Mouse (Mus musculus): ENCODE measurements around the gene Vasp.
A peak's percentile ranks its signal among the peaks of the same experiment; 100 is the strongest.

The Vasp gene

DNA sequence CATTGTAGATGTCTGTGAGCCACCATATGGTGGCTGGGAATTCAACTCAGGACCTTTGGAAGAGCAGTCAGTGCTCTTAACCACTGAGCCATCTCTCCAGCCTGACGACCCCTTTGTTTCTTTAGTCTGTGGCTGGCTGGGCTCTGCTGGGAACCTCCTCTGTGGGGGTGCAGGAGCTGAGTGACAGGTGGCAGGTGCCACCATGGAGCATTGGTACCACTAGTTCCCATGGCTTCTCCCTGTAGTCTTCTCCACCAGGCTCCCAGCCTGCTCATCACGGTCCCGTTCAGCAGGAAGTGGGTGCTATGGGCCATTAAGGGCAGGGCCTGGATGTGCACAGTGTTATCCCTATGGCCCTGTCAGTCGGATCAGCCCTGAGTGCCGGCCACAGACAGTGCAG lies 37.0 kb downstream of the Vasp start:
- no peak for DNase-seq

DNA sequence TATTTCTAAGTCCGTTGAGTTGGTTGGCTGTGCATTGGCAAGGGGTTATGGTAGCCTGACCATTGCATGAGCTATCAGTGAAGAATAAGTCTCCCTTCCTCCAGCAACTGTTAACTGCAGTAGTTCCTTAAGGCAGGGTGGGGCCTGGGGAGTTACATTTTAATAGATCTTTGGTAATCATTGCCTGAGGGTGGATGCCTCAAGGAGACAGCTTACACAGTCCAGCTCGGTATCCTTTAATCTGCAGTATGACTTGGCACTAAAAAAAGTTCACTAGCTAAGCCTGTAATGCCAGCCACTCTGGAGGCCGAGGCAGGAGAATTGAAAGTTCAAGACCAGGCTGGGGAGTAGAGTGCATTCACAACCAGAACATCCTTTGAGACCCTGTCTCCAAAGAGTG lies 39.8 kb downstream of the Vasp start:
- DNase-seq, result peak; percentile 62 to 80

DNA sequence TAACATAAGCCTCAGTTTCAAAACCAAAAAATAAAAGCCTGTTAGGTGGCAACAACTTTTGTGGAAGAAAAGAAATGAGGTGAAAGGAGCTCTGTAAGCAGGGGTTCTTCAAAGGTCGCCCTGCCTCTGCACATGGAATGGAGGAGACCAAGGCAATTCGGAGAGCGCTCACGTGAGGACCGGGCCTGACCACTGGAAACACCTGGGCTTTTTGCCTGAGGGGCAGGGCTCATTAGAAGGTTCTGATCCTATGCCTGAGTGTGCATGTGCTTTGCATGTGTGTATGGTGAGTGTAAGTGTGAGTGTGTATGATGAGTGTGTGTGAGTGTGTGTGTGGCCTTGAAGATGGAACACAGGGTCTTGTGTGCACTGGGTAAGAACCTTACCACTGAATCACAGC lies 40.7 kb downstream of the Vasp start:
- peak in 1 of 2 experiments; percentile 34 for DNase-seq

- DNase-seq, result peak; percentile 70 to 76
Measured at GRCm38 (mm10) chr7:19230041-19230580, 41.5 kb downstream of the Vasp start.

GRCm38 (mm10) chr7:19229404-19229803 lies 42.2 kb downstream of the Vasp start:
- no peak for DNase-seq

GRCm38 (mm10) chr7:19228793-19229148 lies 42.8 kb downstream of the Vasp start:
- DNase-seq, result no peak

DNA sequence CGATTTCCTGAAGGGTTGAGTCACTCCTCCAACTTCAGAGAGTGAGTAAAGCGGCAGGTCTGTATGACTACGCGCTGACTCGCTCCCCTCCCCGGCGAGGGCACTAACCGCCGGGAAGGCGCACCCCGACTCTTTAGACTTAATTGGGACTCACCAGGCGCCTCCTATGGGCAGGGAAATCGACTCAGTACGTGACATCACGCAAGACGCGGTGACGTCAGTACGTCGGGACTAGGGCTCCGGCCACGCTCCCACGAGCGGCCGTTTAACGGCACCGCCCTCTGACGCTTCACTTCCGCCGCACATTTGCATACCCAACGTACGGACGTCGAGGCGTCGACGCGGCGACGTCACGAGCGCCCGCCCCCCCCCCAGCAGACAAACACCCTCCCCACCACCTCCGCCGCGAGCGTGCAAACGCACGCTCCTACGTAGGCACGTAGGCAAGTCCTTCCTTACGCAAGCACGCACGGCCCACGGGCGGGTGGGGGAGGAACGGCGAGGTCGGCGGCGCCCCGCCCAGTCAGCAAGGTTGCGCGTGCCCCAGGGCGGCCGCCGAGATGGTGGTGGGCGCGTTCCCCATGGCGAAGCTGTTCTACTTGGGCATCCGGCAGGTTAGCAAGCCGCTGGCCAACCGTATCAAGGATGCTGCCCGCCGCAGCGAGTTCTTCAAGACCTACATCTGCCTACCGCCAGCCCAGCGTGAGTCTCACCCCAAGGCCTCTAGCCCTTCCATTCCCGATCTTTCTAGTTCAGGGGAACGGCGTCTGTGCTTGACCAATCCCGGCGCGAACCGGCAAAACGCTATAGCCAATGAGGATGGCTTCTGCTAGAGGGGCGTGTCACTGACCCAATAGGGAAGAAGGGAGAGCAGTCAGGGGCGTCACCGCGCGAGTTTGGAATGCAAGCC lies 43.5 kb downstream of the Vasp start, which contains the start of gene Opa3:
Opa3 (plus strand) TSS at position 452 of the 910 bp plus-strand sequence.
- DNase-seq, result peak; percentile 100

- no peak for DNase-seq
Measured at GRCm38 (mm10) chr7:19226817-19227797, 44.5 kb downstream of the Vasp start.

DNA sequence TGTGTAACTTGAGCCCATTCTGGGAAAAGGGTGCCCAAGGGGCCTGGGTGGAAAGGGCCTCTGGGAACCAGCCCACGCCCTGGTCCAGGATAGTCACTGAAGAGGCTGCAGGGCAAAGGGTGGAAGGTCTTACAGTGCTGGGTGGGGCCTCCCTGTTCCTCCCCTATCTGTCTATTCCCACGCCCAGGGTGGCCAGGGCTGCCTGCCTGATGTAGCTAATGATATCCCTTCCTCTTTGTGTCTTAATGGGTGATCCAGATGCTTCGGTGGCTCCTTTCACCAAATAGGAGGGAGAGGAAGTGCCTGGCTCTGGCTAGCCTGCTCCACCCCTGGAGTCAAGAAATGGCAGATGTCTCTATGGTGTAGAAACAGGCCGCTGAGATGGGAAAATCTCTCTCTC lies 46.7 kb downstream of the Vasp start:
- DNase-seq, result no peak

- DNase-seq, result no peak
Measured at GRCm38 (mm10) chr7:19222875-19223274, 48.7 kb downstream of the Vasp start.

DNA sequence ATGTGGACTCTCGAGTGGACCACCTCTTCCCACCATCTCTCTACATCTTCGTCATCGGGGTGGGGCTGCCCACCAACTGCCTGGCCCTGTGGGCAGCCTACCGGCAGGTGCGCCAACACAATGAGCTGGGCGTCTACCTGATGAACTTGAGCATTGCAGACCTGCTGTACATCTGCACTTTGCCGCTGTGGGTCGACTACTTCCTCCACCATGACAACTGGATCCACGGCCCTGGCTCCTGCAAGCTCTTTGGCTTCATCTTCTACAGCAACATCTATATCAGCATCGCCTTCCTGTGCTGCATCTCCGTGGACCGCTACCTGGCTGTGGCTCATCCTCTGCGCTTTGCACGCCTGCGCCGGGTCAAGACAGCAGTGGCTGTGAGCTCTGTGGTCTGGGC lies 49.4 kb downstream of the Vasp start:
- no peak for DNase-seq

GRCm38 (mm10) chr7:19220061-19220460 lies 51.6 kb downstream of the Vasp start:
- no peak for DNase-seq

GRCm38 (mm10) chr7:19217944-19218343 lies 53.7 kb downstream of the Vasp start:
- DNase-seq, result no peak

- DNase-seq, result no peak
Measured at GRCm38 (mm10) chr7:19217492-19217891, 54.1 kb downstream of the Vasp start.

DNA sequence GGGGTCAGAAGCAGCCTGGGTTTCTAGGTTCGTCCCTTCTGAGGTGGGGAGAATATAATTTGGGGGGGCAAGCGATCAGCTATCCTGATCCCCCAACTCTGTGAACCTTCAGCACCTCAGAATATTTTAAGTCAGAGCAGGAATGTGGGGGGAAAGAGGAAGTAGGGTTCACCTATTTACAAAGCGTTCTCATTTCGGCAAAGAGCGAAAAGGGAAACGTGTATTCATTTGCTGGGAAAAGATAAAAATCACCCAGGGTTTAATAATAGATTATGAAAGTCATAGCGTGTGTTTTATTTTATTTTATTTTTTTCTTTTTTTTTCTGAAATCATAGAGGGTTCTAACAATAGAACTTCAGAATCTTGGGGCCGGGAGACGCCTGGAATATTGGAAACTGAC lies 56.7 kb downstream of the Vasp start:
- DNase-seq, result no peak

- no peak for DNase-seq
Measured at GRCm38 (mm10) chr7:19214369-19214768, 57.2 kb downstream of the Vasp start.

DNA sequence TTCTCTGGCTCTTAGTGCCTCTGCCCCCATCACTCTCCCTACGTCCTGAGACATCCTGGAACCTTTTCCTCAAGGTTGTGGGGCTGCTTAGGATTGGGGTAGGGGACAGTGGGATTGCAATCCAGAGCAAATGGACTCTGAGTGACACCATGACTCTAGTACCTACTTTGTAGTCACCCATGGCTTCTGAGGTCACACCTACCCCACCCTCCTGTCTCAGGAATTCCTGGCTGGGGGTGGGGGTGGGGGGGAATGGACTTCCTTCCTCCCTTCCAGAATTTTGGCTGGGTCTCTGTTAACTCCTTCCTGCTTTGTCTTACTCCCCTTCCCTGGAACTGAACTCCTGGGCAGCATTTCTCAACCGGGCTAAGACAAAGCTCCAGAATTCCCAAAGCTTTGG lies 58.2 kb downstream of the Vasp start:
- DNase-seq, result no peak

- DNase-seq, result no peak
Measured at GRCm38 (mm10) chr7:19211996-19212755, 59.4 kb downstream of the Vasp start, which contains the start of gene Gpr4. TSS of gene Gpr4 (plus strand) at chr7:19212538.

- no peak for DNase-seq
Measured at GRCm38 (mm10) chr7:19211041-19211675, 60.5 kb downstream of the Vasp start.

GRCm38 (mm10) chr7:19210010-19210409 lies 61.6 kb downstream of the Vasp start:
- DNase-seq, result no peak

DNA sequence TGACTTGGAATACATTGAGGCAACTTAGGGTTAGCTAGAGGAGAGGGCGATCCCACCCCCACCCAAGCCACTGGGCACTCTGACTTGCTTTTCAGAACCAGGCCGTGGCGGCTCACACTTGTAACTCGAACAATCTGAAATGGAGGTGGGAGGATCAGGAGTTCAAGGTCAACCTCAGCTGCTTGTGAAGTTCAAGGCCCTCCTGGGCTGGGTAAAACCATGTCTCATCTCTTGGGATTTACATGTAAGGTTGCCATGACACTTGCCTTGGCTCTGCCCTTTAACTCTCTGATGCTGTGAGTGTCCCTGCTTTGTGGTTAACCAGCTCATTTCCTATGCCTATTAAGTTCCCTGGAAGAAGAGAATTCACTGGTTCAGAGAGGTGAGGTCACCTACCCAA lies 62.1 kb downstream of the Vasp start:
- DNase-seq, result no peak

GRCm38 (mm10) chr7:19208944-19209472 lies 62.6 kb downstream of the Vasp start:
- DNase-seq, result peak in 1 of 2 experiments; percentile 64

All from kidney, adult 8-10 months (tissue).